Mouse (Mus musculus) liver, adult 2 months (tissue): Measurements from ENCODE around the gene Gm10190. TPM values are rescaled to one million over a fixed set of nuclear protein-coding genes. Genes with fewer than 3 reads are reported as not detected.
A peak's percentile ranks its signal among the peaks of the same experiment; 100 is the strongest.
"Not testable (repeated sequence)": the region's sequence is repeated elsewhere in the genome, so short reads cannot be mapped to it uniquely, and the experiment has no call there.

Source experiments
- DNase-seq: peaks from one replicate; pipeline ENCODE4 v3.0.0-alpha.2; 2011; ENCODE audit warnings: low read depth, low spot score; ENCODE audit errors: extremely low read depth
- H3K27ac ChIP-seq: fragments of 200-500 bp; replicated peaks from 2 replicates; pipeline ENCODE4 v1.5.1; 2012; ENCODE audit warnings: low read depth, mild to moderate bottlenecking, control low read depth, inconsistent platforms, low read length; ENCODE audit not compliant: insufficient read depth
- H3K27me3 ChIP-seq: fragments of 200-500 bp; 2 replicates; pipeline ENCODE4 v1.6.1; 2012; ENCODE audit warnings: mild to moderate bottlenecking, moderate library complexity, low read length, inconsistent platforms; ENCODE audit not compliant: control insufficient read depth, insufficient read depth
- H3K36me3 ChIP-seq: fragments of 200-500 bp; 2 replicates; pipeline ENCODE4 v1.6.1; 2012; ENCODE audit warnings: low read length, inconsistent platforms; ENCODE audit not compliant: control insufficient read depth, insufficient read depth
- H3K4me1 ChIP-seq: fragments of 200-500 bp; 2 replicates; pipeline ENCODE4 v1.6.1; 2011; ENCODE audit warnings: low read length; ENCODE audit not compliant: control insufficient read depth, insufficient read depth
- H3K4me3 ChIP-seq: fragments of 200-500 bp; 2 replicates; pipeline ENCODE4 v1.5.1; 2011; ENCODE audit warnings: low read depth, mild to moderate bottlenecking, control low read depth, low read length, moderate library complexity; ENCODE audit not compliant: insufficient read depth
- H3K79me2 ChIP-seq: fragments of 200-500 bp; 2 replicates; pipeline ENCODE4 v1.6.1; 2012; ENCODE audit warnings: inconsistent platforms, mild to moderate bottlenecking, low read length, moderate library complexity; ENCODE audit not compliant: control insufficient read depth, insufficient read depth
- H3K9ac ChIP-seq: fragments of 200-500 bp; 2 replicates; pipeline ENCODE4 v1.6.1; 2012; ENCODE audit warnings: low read depth, mild to moderate bottlenecking, control low read depth, inconsistent platforms, low read length
- CTCF ChIP-seq: fragments of 200-500 bp; IDR thresholded peaks from 2 replicates; pipeline ENCODE4 v1.5.1; 2011; ENCODE audit warnings: low read depth, low read length, control low read depth
- POLR2A ChIP-seq: fragments of 200-500 bp; IDR thresholded peaks from 2 replicates; pipeline ENCODE4 v1.6.1; 2011; ENCODE audit warnings: low read length, control low read depth; ENCODE audit not compliant: insufficient read depth; ENCODE audit errors: extremely low read depth
- WGBS: fragments of 180-500 bp; shearing (Covaris S2); methylation state at CpG from one replicate; pipeline ENCODE4 v1.1.7; 2018; 5-methylcytosine and 5-hydroxymethylcytosine counted together
- polyA plus RNA-seq: library from polyadenylated mRNA; depleted of rRNA; stranded (reverse); fragments of >200 nt; gene quantifications from 2 replicates; pipeline ENCODE4 v1.2.3, GENCODE M21; 2012
- total RNA-seq: library from RNA; depleted of rRNA; stranded (reverse); fragments of >200 nt; gene quantifications from 2 replicates; pipeline ENCODE4 v1.2.3, GENCODE M21; 2014

The Gm10190 gene
- total and polyA plus RNA-seq, 2 experiments = not detected

DNA sequence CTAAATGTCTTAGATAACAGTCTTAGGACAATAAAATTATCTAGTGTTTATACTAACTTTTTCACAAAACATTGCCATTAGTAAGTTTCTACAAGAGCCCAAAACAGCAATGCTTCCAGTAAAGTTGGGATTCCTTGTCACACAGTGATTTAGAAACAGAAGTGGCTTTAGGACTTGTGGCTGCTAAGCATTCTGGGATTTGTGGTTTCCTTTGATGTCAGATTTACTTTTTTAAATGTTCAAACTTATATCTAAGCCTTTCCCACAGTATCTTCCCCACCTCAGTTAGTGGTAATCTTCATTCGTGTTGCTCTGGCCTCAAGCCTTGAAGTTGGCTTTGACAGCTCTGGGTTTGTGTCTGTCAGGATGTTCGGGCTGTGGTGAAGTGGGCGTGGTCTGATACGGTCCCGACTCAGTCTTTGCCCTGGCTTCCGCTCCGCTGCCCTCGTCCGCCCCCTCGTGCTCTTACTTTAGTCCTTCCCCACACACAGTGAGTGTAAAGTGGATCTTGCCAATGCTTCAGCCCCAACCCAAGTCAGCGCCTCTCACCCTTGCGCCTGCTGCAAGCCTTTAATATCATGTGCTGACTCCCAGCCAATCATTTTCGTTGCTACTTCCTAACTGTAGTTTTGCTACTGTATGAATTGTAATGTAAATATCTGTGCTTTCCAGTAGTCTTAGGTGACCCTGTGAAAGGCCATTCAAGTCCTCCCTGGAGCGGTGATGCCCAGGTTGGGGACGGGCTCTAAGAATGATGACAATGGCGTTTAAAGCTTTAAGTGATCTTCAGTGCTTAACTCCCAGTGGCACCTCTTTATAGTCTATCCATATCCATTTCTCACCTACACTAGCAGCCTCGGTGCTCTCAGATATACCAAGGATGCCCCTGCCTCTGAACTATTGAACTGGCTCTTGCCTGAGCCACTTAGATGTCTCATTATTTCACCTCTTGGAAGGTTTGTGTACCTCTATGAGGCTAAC lies 18.4 kb upstream of the Gm10190 start:
- no peaks in the 10 kb centered on the region for H3K27me3 ChIP-seq
- no peak overlapping the region for H3K27ac ChIP-seq
- no peak for TF ChIP-seq POLR2A
- TF ChIP-seq CTCF = peak; percentile 61
- peaks cover 4% of the 10 kb centered on the region for H3K36me3 ChIP-seq
- H3K4me3 ChIP-seq = peak overlapping the region; percentile 42
- peak; percentile 61 for DNase-seq
- no peaks in the 10 kb centered on the region for H3K79me2 ChIP-seq
- WGBS = 13% methylated on average over 17 of the region's 17 CpGs
- peak overlapping the region; percentile 3; the same call in 1 of the 2 replicates for H3K9ac ChIP-seq
- peaks cover 1% of the 10 kb centered on the region; the same call in 1 of the 2 replicates for H3K4me1 ChIP-seq

GRCm38 (mm10) chr17:80390024-80390423 lies 16.7 kb upstream of the Gm10190 start:
- Histone ChIP-seq H3K27ac (no peak overlapping the region), H3K4me1 (peaks cover 1% of the 10 kb centered on the region; the same call in 1 of the 2 replicates), H3K9ac (no peak overlapping the region), H3K36me3 (no peaks in the 10 kb centered on the region), H3K27me3 (no peaks in the 10 kb centered on the region), H3K4me3 (no peak overlapping the region), H3K79me2 (no peaks in the 10 kb centered on the region)
- no peak for DNase-seq
- WGBS = 81% methylated on average over 10 of the region's 10 CpGs
- TF ChIP-seq CTCF (no peak), POLR2A (no peak)

DNA sequence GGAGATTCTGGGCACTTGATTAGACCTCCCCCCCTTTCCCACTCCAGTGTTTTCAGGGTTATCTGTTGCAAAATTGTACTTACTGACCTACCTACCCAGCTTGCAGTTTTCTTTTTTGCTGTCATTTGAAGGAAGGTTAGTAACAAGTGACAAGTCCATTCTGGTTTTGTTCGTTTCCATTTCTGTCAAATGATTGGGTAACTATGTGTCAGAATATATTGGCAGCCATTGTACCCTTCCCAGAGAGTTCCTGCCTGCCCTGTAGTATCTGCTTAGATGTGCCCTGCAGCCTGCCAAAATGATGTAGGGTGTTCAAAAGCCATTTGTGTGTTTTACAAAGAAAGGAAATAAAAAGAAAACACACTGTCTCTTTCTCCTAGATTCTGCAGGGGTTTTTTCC lies 12.3 kb upstream of the Gm10190 start:
- H3K27me3 ChIP-seq = no peaks in the 10 kb centered on the region
- no peak overlapping the region for H3K27ac ChIP-seq
- no peak for TF ChIP-seq POLR2A
- TF ChIP-seq CTCF = no peak
- H3K4me3 ChIP-seq = no peak overlapping the region
- no peaks in the 10 kb centered on the region for H3K36me3 ChIP-seq
- H3K79me2 ChIP-seq = no peaks in the 10 kb centered on the region
- no peak for DNase-seq
- no peaks in the 10 kb centered on the region for H3K4me1 ChIP-seq
- no peak overlapping the region for H3K9ac ChIP-seq
- WGBS = 35% methylated on average over 1 of the region's 1 CpGs

DNA sequence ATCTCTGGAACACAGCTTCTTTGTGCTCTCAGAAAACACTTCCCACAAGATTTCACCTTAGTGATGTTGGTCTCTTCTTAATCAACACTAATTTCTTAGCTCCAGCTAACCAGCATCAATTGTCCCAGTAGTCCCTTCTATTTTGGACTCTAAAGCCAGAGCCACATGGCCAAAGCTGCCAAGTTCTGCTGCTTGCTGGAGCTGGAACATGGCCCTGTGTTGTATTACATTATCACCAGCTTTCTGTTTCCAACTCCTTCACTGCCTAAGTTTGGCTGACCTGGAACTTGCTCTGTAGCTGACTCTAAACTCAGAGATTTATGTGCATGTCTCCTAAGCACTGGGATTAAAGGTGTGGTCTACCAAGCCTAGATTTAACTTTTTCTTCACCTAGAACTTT lies 5.0 kb upstream of the Gm10190 start:
- H3K4me1 ChIP-seq, H3K9ac ChIP-seq, H3K36me3 ChIP-seq, H3K27ac ChIP-seq, H3K27me3 ChIP-seq, DNase-seq, H3K79me2 ChIP-seq, H3K4me3 ChIP-seq: not testable (repeated sequence)

- no peaks in the 10 kb centered on the region; the same call in 1 of the 2 replicates for H3K27me3 ChIP-seq
- TF ChIP-seq CTCF (no peak), POLR2A (no peak)
- no peak overlapping the region for H3K27ac ChIP-seq
- peak overlapping the region; percentile 66; the same call in 1 of the 2 replicates for H3K4me3 ChIP-seq
- H3K79me2 ChIP-seq = no peaks in the 10 kb centered on the region
- WGBS = 31% methylated on average over 29 of the region's 29 CpGs
- no peak for DNase-seq
- peaks cover 2% of the 10 kb centered on the region; the same call in 1 of the 2 replicates for H3K4me1 ChIP-seq
- H3K36me3 ChIP-seq = no peaks in the 10 kb centered on the region
- peak overlapping the region; percentile 62 for H3K9ac ChIP-seq
Measured at GRCm38 (mm10) chr17:80373726-80374096, 370 bp upstream of the Gm10190 start.

DNA sequence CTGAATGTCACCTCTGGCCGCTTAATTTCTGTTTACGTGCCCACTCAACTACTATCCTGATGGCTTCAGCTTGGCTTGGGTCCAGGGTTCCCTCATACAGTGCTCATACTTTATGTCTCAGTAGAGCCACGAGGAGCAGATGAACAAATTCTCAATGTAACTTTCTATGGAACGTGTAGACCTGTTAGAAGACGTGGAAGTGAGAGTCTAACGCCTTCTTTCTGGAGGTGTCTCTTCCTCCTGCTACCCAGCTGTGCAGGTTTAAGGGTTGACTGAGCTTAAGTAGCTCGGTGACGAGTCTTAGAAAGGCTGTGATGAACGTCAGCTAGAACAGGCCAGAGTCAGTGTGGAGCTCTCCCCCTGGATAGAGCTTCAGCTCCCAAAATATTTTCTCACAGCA lies 4.7 kb downstream of the Gm10190 start:
- Histone ChIP-seq H3K27ac (no peak overlapping the region), H3K4me3 (no peak overlapping the region), H3K4me1 (no peaks in the 10 kb centered on the region), H3K9ac (no peak overlapping the region), H3K79me2 (no peaks in the 10 kb centered on the region), H3K27me3 (no peaks in the 10 kb centered on the region), H3K36me3 (no peaks in the 10 kb centered on the region)
- no peak for DNase-seq
- no peak for TF ChIP-seq CTCF
- no peak for TF ChIP-seq POLR2A
- 88% methylated on average over 9 of the region's 9 CpGs for WGBS
